Mouse (Mus musculus) intestine, embryonic 15.5 days (tissue): Measurements from ENCODE around the gene March4. TPM values are rescaled to one million over a fixed set of nuclear protein-coding genes. Genes with fewer than 3 reads are reported as not detected.
A peak's percentile ranks its signal among the peaks of the same experiment; 100 is the strongest.

Experiments
- ATAC-seq: fragments of 200-750 bp; cut with Nextera tagmentation; 2 replicates; pipeline ENCODE4 v1.8.0; 2017; ENCODE audit warnings: moderate TSS enrichment, moderate library complexity
- H3K27ac ChIP-seq: fragments of 300-500 bp; sonication (generic); 2 replicates; pipeline ENCODE4 v1.5.1; 2015; ENCODE audit warnings: mild to moderate bottlenecking, inconsistent platforms
- H3K27me3 ChIP-seq: fragments of 300-500 bp; sonication (generic); replicated peaks from 2 replicates; pipeline ENCODE4 v1.6.1; 2015; ENCODE audit warnings: inconsistent platforms
- H3K36me3 ChIP-seq: fragments of 300-500 bp; sonication (generic); 2 replicates; pipeline ENCODE4 v1.6.1; 2015; ENCODE audit warnings: inconsistent platforms
- H3K4me1 ChIP-seq: fragments of 300-500 bp; sonication (generic); replicated peaks from 2 replicates; pipeline ENCODE4 v1.6.1; 2015; ENCODE audit warnings: inconsistent platforms
- H3K4me2 ChIP-seq: fragments of 300-500 bp; sonication (generic); replicated peaks from 2 replicates; pipeline ENCODE4 v1.6.1; 2015; ENCODE audit warnings: mild to moderate bottlenecking, inconsistent platforms
- H3K4me3 ChIP-seq: fragments of 300-500 bp; sonication (generic); replicated peaks from 2 replicates; pipeline ENCODE4 v1.5.1; 2015; ENCODE audit warnings: inconsistent platforms
- H3K9ac ChIP-seq: fragments of 300-500 bp; sonication (generic); 2 replicates; pipeline ENCODE4 v1.6.1; 2015; ENCODE audit warnings: inconsistent platforms
- H3K9me3 ChIP-seq: fragments of 300-500 bp; sonication (generic); 2 replicates; pipeline ENCODE4 v1.6.1; 2016; ENCODE audit warnings: inconsistent platforms
- WGBS: fragments of 180-500 bp; shearing (Covaris S2); methylation state at CpG from one replicate; pipeline ENCODE4 v1.1.7; 2015; 5-methylcytosine and 5-hydroxymethylcytosine counted together
- polyA plus RNA-seq: library from polyadenylated mRNA; unstranded; fragments of >200 nt; fragmentation: Nextera tagmentation; extraction: Ambion mirVana; gene quantifications from 2 replicates; pipeline ENCODE4 v1.2.1, GENCODE M21; 2015

March4 gene
- polyA plus RNA-seq, 1 experiment from 2014 or later, result 0.38 TPM

- H3K9ac ChIP-seq, result no peak overlapping the region
- no peak for ATAC-seq
- no peak overlapping the region for H3K4me2 ChIP-seq
- no peaks in the 10 kb centered on the region for H3K9me3 ChIP-seq
- H3K27ac ChIP-seq, result no peak overlapping the region
- H3K36me3 ChIP-seq, result no peaks in the 10 kb centered on the region
- WGBS, result 47% methylated on average over 9 of the region's 9 CpGs
- H3K4me3 ChIP-seq, result no peak overlapping the region
- no peaks in the 10 kb centered on the region for H3K27me3 ChIP-seq
- no peaks in the 10 kb centered on the region for H3K4me1 ChIP-seq
These were observed 30.3 kb upstream of the March4 start for GRCm38 (mm10) chr1:72567056-72567455.

- Histone ChIP-seq H3K9me3 (no peaks in the 10 kb centered on the region), H3K27ac (no peak overlapping the region), H3K36me3 (no peaks in the 10 kb centered on the region), H3K9ac (no peak overlapping the region), H3K4me1 (no peaks in the 10 kb centered on the region), H3K4me2 (no peak overlapping the region), H3K4me3 (no peak overlapping the region), H3K27me3 (no peaks in the 10 kb centered on the region)
- no peak for ATAC-seq
- 66% methylated on average over 6 of the region's 6 CpGs for WGBS
These were observed 27.7 kb upstream of the March4 start for GRCm38 (mm10) chr1:72564334-72564962.

- H3K4me2 ChIP-seq, result no peak overlapping the region
- WGBS, result 79% methylated on average over 2 of the region's 2 CpGs
- no peak overlapping the region for H3K4me3 ChIP-seq
- H3K9me3 ChIP-seq, result no peaks in the 10 kb centered on the region
- ATAC-seq, result no peak
- H3K36me3 ChIP-seq, result no peaks in the 10 kb centered on the region
- no peaks in the 10 kb centered on the region for H3K4me1 ChIP-seq
- no peaks in the 10 kb centered on the region for H3K27me3 ChIP-seq
- H3K9ac ChIP-seq, result no peak overlapping the region
- H3K27ac ChIP-seq, result no peak overlapping the region
These were observed 21.9 kb upstream of the March4 start for GRCm38 (mm10) chr1:72558625-72559024.

- Histone ChIP-seq H3K27me3 (no peaks in the 10 kb centered on the region), H3K4me1 (no peaks in the 10 kb centered on the region), H3K27ac (no peak overlapping the region), H3K4me3 (no peak overlapping the region), H3K4me2 (no peak overlapping the region), H3K9me3 (no peaks in the 10 kb centered on the region), H3K9ac (no peak overlapping the region), H3K36me3 (no peaks in the 10 kb centered on the region)
- 88% methylated on average over 3 of the region's 3 CpGs for WGBS
- no peak for ATAC-seq
These were observed 19.7 kb upstream of the March4 start for GRCm38 (mm10) chr1:72556471-72556870.

GRCm38 (mm10) chr1:72550317-72550716 is 13.6 kb upstream of the March4 start:
- 81% methylated on average over 2 of the region's 2 CpGs for WGBS
- Histone ChIP-seq H3K4me1 (no peaks in the 10 kb centered on the region), H3K27me3 (no peaks in the 10 kb centered on the region), H3K4me2 (no peak overlapping the region), H3K9me3 (no peaks in the 10 kb centered on the region), H3K4me3 (no peak overlapping the region), H3K9ac (no peak overlapping the region), H3K36me3 (no peaks in the 10 kb centered on the region), H3K27ac (no peak overlapping the region)
- no peak for ATAC-seq

- H3K4me2 ChIP-seq, result no peak overlapping the region
- H3K9ac ChIP-seq, result no peak overlapping the region
- no peak overlapping the region for H3K4me3 ChIP-seq
- H3K27ac ChIP-seq, result no peak overlapping the region
- H3K4me1 ChIP-seq, result peaks cover 13% of the 10 kb centered on the region
- no peak for ATAC-seq
- peaks cover 33% of the 10 kb centered on the region for H3K27me3 ChIP-seq
- H3K9me3 ChIP-seq, result no peaks in the 10 kb centered on the region
- H3K36me3 ChIP-seq, result no peaks in the 10 kb centered on the region
- 82% methylated on average over 5 of the region's 5 CpGs for WGBS
These were observed 1.5 kb upstream of the March4 start for GRCm38 (mm10) chr1:72538266-72538665.

- H3K4me2 ChIP-seq, result peak overlapping the region; percentile 59
- H3K27me3 ChIP-seq, result peaks cover 35% of the 10 kb centered on the region
These were observed 782 bp downstream of the March4 start for GRCm38 (mm10) chr1:72535725-72536571.

GRCm38 (mm10) chr1:72533439-72533838 is 3.3 kb downstream of the March4 start:
- no peak overlapping the region for H3K9ac ChIP-seq
- no peaks in the 10 kb centered on the region for H3K36me3 ChIP-seq
- H3K4me3 ChIP-seq, result no peak overlapping the region
- peaks cover 13% of the 10 kb centered on the region for H3K4me1 ChIP-seq
- no peak for ATAC-seq
- no peak overlapping the region for H3K4me2 ChIP-seq
- peaks cover 35% of the 10 kb centered on the region for H3K27me3 ChIP-seq
- H3K9me3 ChIP-seq, result no peaks in the 10 kb centered on the region
- H3K27ac ChIP-seq, result no peak overlapping the region

More at GRCm38 (mm10) chr1:72535725-72536571, 782 bp downstream of the March4 start:
- H3K36me3 ChIP-seq, result no peaks in the 10 kb centered on the region
- no peaks in the 10 kb centered on the region for H3K9me3 ChIP-seq
- WGBS, result 4% methylated on average over 36 of the region's 36 CpGs
- peaks cover 13% of the 10 kb centered on the region for H3K4me1 ChIP-seq
- H3K9ac ChIP-seq, result no peak overlapping the region
- H3K4me3 ChIP-seq, result peak overlapping the region; percentile 25
- peak; percentile 39 for ATAC-seq
- H3K27ac ChIP-seq, result no peak overlapping the region

- no peak for ATAC-seq
- Histone ChIP-seq H3K9ac (no peak overlapping the region), H3K4me1 (peaks cover 13% of the 10 kb centered on the region), H3K27me3 (peaks cover 35% of the 10 kb centered on the region), H3K27ac (no peak overlapping the region), H3K4me2 (no peak overlapping the region), H3K4me3 (no peak overlapping the region), H3K36me3 (no peaks in the 10 kb centered on the region), H3K9me3 (no peaks in the 10 kb centered on the region)
- 85% methylated on average over 5 of the region's 5 CpGs for WGBS
These were observed 3.8 kb downstream of the March4 start for GRCm38 (mm10) chr1:72532926-72533325.

- Histone ChIP-seq H3K27ac (no peak overlapping the region), H3K9ac (no peak overlapping the region), H3K4me3 (no peak overlapping the region), H3K36me3 (no peaks in the 10 kb centered on the region), H3K9me3 (no peaks in the 10 kb centered on the region), H3K4me2 (no peak overlapping the region), H3K27me3 (peaks cover 23% of the 10 kb centered on the region), H3K4me1 (no peaks in the 10 kb centered on the region)
- no peak for ATAC-seq
- 71% methylated on average over 8 of the region's 8 CpGs for WGBS
These were observed 6.1 kb downstream of the March4 start for GRCm38 (mm10) chr1:72530516-72531196.

GRCm38 (mm10) chr1:72529192-72529591 is 7.5 kb downstream of the March4 start:
- Histone ChIP-seq H3K27me3 (peaks cover 8% of the 10 kb centered on the region; the same call in 1 of the 2 replicates), H3K9ac (no peak overlapping the region), H3K4me3 (no peak overlapping the region), H3K27ac (no peak overlapping the region), H3K4me2 (no peak overlapping the region), H3K4me1 (no peaks in the 10 kb centered on the region), H3K36me3 (no peaks in the 10 kb centered on the region), H3K9me3 (no peaks in the 10 kb centered on the region)
- ATAC-seq, result no peak
- WGBS, result 82% methylated on average over 4 of the region's 4 CpGs

- Histone ChIP-seq H3K36me3 (no peaks in the 10 kb centered on the region), H3K4me2 (no peak overlapping the region), H3K9ac (no peak overlapping the region), H3K4me1 (no peaks in the 10 kb centered on the region), H3K27ac (no peak overlapping the region), H3K27me3 (no peaks in the 10 kb centered on the region), H3K9me3 (no peaks in the 10 kb centered on the region), H3K4me3 (no peak overlapping the region)
- no peak for ATAC-seq
- 49% methylated on average over 6 of the region's 6 CpGs for WGBS
These were observed 13.1 kb downstream of the March4 start for GRCm38 (mm10) chr1:72523601-72524000.
